Mouse (Mus musculus) thymus, postnatal 14 days (tissue): Measurements from ENCODE around the gene Slc22a17.

Experiments
- DNase-seq: peaks from one replicate; pipeline ENCODE4 v3.0.0; 2021

The Slc22a17 gene

GRCm38 (mm10) chr14:54856703-54857102, 56.2 kb downstream of the Slc22a17 start:
- no peak for DNase-seq
